Mouse (Mus musculus) gastrocnemius, adult 18-20 months (tissue): Measurements from ENCODE around the gene Rnf130. TPM values are rescaled to one million over a fixed set of nuclear protein-coding genes. Genes with fewer than 3 reads are reported as not detected.

ENCODE experiments used
- DNase-seq: peaks from one replicate; pipeline ENCODE4 v3.0.0; 2021; ENCODE audit warnings: low spot score
- total RNA-seq, 2 experiments: library from RNA; stranded (reverse); gene quantifications; 2 replicates each; pipeline ENCODE4 v1.2.3; 2021

The Rnf130 gene
- total RNA-seq, 2 experiments from 2014 or later, result 47.8 to 53.2 TPM

DNA sequence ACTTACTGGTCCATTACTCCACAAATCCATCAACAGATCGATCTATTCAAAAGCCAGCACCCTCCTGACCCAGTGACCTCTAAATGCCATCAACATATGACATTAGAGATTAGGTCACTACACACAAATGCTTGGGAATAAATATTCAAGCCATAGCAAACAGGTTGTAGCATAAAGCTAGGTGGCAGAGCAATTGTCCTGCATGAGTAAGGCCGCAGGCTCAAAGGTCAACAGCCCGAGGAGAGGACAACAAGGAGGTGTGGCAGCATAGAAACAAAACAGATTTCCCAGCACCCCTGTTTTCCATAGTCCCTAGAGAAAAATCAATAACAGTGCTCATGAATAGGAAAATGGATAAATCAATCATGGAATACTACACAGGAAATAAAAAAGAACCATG, 3.1 kb upstream of the Rnf130 start:
- DNase-seq, result no peak

DNA sequence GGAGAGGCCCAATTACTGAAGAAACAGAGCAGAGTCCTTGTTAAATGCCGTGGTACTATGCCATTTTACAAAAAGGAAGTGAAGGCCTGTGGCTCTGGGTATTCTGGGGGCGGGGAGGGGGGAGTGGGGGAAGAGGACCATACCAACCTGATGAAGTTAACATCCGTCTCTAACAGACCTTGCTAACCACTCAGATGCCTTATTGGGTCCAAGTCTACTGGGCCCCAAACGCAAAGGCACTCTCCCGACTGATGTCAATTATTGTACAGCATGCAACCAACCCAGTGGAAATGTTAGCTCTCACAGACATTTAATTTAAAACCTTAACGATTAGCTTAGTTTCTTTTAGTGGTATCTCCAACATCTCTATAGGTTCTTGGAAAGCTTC, 707 bp upstream of the Rnf130 start:
- DNase-seq, result no peak

DNA sequence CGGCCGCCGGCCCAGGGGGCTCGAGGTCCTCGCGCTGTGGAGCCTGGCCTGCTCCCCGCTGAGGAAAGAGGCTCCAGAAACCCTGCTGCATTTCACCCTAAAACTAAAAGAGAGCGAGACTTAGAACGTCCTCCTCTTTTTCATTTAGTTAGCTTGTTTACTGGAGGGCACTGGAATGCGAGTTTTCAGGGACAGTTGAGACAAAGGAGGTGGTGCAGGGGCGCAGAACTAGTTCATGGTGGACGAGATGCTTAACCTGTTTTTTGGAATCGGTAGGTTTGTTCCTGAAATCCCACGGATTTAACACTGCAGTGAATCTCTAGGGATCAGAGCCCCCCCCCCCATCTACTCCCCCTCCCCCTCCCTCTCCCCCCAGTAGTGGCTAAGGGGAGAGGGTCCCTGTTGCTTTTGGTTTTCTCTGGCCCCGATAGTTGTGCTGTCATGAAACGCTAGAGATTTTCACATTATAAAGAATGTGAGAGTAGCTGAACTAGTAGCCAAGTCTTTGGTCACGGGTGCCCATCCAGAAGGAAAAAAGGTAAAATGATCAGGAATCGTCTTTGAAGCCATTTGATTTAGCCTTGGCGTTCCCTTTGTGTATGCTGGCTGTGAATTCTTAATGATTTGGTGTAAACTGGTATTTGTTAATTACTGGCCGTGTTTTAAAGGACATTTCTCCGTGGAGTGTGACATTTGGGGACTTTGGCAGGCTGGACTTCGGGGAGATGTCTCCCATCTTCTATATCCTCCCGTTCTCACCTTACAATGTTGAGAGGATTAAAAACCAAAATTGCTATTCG, 775 bp downstream of the Rnf130 start:
- no peak for DNase-seq

DNA sequence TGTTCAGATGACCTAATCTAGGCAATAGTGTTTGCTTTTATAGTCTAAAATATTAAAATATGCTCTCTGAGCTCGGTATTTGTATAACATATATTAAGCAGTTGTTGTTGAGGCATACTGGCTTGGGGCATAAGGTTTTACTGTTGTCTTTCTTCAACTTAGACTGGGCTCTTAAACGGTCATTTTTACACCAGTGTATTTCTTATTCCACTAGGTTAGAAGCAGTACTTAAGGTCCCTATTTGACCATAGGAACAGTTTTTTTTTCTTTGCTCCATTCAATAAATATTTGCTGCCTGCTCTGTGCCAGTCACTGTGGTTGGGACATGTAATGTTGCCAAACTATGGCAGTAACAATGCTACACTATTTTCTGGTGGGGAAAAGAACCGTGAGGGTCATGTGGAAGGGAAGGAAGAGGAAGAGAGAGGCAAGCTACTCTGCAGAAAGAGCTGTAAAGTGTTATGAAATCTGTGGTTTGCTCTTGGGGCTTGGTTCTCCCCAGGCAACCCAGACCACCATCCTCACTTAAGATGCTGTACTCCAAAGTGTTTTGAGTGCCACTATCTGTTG, 1.5 kb downstream of the Rnf130 start:
- DNase-seq, result no peak

DNA sequence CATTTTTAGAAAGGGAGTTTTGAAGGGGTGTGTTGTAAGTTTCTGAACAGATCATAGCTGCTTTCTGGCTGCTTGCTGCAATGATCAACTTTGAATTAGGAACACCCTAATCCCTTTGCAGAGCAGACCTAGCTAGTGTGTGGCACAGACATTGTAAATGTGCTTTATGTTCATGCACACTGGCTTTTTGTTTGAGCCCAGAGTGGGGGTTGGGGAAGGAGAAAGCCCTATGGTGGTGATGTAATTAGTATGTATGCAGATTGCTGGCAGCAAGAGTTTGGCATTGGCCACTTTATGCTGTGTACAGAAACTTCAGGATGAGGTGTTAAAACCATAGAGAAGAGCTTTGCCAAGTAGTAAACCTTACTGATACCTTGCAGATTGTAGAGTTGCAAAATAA, 3.3 kb downstream of the Rnf130 start:
- DNase-seq, result no peak

DNA sequence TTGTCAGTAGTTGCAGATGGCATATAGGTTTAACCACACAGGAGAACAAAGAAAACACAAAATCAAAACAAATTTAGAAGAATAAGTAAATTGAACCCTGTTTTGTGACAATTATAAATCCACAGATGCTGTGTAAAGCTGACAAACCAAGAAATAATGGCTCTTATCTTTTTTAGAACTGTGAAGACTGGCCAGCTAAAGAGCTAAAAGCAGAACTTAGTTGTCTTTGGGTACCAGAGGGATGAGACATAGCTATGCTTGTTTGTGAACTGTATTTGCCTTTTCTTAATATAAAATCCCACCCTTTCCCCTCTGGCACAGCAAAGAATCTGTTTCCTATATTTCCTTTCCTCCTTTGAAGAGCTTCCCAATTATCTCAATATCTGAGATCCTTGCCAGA, 9.0 kb downstream of the Rnf130 start:
- DNase-seq, result no peak

DNA sequence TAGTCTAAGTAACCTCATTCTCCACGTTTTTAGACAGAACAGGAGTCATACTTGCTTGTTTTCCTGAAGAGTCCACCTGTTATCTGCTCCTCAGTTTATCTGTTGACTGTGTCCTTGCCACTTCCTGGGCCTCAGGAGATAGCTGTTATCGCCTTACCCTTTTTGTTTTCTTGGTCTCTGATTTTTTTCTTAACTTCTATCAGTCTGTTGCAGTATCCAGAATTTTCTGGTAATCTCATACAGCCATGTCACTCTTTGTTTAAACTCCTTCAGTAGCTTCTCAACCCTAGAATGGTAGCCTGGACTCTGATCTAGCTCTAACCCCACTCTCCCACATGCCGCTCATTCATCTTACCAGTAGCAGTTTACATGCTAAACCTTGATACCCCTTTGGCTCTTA, 10.6 kb downstream of the Rnf130 start:
- DNase-seq, result no peak

DNA sequence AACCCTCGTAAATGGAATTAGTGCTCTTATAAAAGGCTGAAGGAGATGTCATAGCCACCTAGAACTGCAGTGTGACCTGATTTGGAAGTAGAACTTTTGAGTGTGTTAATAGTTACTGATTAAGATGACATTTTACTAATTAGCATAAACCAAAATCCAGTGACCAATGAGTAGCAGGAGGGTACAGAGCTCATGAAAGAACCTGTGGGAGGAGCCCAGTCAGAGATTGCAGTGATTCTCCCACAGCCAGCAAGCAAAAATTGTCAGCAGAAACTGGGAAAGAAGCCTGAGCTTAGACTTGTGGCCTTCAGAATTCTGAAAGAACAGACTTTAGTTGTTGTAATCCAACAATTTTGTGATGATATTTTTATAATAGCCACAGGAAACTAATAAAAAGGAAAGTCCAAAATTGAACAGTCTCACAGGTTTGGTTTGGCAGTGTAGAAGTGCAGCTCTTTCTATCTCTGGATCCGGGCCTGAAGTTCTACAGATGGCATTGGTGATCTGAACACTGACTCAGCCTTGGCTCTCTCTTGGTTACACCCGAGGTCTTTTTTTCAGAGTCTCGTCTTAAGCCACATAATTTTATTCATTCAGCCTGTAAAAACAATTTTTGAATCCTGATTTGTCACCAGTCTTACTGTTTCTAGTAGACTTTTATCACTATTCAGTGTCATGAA, 11.8 kb downstream of the Rnf130 start:
- peak; percentile 10 for DNase-seq

DNA sequence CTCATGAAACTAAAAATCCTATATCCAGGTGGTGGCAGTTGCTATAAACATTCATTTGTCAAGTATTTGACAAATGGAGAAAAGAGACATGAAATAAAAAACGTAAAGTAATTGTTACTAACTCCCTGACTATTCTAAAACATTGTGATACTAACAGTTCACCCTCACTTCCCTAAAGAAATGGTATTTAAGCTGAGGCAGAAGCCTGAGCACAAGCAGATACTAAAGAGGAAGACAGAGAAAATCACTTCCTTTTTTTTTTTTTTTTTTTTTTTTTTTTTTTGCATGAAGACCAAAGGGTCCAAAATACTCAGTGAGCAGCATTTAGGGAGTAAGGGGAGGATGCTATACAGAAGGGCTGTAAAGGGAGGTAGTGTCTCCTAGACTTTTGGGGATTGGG, 13.6 kb downstream of the Rnf130 start:
- DNase-seq, result no peak

DNA sequence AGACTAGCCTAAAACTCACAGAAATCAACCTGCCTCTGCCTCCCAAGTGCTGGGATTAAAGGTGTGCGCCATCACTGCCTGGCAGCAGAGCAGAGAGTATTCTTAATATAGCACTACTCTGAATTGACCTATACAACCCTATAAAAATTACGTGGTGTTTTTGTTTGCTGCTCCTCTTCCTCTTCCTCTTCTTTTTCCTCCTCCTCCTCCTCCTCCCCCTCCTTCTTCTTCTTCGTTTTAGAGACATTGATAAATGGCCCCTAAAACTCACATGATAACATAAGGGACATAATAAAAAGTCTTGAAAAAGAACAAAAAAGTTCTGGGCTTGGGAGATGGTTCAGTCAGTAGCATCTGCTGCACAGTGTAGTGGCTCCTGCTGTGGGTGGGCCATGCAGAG, 16.0 kb downstream of the Rnf130 start:
- DNase-seq, result no peak

DNA sequence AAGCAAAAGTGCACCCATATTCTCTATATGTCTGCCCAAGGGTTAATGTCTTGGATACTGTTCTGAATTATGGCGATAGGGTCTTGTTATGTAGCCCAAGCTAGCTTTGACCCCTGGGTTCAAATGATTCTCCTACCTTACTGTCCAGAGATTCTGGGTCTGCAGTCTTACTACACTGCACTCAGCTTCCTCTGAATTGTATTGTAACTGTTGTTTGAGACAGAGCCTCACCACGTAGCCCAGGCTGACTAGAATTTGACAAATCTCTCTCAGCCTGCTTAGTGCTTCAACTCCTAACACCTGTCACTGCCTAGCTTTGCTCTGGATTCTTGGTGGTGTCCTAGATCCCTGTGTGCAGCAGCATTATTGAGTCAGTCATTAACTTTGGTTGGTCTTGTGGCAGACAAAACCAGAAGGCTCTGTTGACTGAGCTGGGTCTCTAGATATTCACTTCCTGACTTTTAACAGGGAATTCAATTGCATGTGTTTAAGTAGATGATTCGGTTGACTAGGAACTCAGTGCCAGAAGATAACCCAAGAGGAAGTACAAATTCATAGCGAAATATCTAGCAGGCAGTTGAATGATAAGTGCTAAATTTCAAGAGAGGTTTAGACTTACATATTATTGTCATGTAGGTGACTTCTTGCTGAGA, 17.3 kb downstream of the Rnf130 start:
- DNase-seq, result no peak

DNA sequence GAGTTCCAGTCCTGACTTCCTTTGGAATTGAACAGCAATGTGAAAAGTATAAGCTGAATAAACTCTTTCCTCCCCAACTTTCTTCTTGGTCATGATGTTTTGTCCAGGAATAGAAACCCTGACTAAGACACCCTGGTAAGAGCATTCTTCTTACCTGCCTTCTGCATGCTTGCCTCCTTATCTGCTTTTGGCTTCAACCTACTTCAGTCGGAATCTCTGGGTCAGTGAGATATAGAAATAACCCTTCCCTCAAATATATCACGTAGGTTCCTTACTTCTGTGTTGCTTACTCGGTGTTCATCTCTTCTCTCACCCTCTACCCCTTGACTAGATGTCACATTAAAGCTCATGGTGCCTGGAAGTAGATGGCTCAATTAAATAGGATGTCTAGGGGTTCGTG, 19.3 kb downstream of the Rnf130 start:
- DNase-seq, result no peak

DNA sequence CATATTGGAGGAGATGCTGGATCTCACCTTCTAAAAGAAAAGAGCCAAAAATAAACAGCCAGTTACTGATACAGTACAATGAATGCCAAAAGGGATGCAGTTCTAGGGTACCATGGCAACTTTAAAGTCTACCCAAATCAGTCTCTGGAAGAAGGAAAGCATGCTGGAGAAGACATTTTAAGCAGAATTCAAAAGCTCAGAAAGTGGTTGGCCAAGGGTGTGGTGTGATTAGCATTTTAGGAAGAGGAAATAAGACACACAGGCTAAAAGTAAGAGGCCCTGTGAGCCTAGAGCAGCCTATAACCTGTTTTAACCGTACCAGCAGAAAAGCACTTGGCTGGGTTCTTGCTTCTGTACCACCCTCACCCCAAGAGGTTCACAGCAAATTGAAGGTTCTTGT, 22.5 kb downstream of the Rnf130 start:
- DNase-seq, result no peak

DNA sequence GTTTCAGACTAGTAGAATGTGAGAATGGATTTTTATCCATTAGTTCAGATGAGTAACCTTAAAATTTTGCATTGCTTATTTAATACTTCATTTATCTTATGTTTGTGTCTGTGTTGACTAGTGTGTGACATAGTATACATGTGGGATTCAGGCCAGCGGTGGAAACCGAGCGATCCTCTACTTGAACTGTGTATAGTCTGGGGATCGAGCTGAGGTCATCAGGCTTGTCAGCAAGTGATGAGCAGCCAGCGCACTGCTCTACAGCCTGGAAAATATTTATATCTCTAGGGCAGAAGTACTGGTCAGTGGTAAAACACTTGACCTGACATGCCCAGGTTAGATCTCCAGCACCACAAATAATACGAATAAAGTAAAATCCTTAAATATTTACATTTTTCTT, 23.0 kb downstream of the Rnf130 start:
- DNase-seq, result no peak

DNA sequence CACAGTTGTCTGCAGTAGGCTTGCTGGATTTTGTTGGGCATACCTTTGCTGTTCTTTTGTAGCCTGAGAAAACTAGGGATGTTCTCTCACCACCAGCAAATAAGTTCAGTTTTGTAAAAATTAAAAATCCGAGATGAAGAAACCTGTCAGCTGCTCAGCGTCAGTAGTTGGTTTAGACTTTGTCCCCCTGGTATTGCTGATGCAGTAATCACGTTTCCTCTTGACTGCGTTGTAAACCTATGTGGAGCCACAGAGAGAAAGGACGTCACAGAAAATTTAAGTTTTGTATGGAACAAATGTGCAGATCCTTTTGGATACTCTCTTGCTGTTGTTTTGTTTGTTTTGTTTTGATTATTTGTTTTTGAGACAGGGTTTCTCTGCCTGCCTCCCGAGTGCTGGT, 25.2 kb downstream of the Rnf130 start:
- no peak for DNase-seq

DNA sequence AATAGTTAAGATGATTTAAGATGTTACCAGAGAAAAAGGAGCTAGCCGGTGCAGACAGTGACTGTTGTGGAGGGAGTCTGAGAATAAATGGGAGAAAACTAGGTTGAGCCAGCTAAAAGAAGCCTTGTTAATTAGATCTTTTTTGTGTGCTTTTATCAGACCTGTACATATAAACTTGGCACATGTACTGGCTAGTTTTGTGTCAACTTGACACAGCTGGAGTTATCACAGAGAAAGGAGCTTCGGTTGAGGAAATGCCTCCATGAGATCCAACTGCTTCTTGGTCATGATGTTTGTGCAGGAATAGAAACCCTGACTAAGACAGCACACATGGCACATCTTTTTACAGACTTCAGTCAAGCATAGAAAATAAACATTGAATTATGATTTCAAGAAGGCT, 32.6 kb downstream of the Rnf130 start:
- no peak for DNase-seq

DNA sequence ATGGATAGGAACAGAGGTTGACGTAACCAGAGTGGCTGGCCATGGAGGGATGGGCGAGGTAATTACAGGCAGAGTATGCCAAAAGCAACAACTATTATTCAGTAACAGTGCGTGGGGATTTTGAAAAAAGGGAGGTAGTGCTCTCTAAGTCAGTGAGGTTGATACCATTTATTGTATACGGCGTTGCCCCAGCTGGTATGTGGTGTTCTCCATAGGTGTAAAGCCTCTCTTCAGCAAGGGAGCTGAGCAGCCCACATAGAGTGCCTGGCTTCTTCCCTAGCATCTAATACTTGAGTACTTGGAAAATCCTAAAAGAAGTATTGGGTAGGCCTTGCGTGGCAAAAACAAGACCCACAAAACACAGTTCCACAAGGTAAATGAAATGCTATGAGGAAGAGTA, 33.1 kb downstream of the Rnf130 start:
- no peak for DNase-seq

DNA sequence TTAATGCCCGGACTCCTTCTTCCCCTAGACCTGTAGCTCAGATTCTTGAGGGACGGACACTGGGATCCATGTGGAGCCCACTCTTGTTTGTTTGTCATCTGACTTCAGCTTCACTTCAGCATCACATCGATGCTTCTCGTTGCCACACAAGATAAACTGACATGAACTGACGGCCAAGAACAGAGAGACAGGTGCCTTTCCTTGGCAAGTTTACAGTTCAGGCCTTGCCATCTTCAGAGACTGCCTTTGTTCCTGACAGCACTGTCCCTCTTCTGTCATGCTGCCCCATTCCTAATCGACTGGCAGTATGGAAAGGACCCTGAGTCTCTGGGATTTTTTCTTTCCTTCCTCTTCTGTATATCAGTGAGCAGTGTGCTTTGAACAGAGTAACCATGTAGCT, 33.9 kb downstream of the Rnf130 start:
- no peak for DNase-seq

DNA sequence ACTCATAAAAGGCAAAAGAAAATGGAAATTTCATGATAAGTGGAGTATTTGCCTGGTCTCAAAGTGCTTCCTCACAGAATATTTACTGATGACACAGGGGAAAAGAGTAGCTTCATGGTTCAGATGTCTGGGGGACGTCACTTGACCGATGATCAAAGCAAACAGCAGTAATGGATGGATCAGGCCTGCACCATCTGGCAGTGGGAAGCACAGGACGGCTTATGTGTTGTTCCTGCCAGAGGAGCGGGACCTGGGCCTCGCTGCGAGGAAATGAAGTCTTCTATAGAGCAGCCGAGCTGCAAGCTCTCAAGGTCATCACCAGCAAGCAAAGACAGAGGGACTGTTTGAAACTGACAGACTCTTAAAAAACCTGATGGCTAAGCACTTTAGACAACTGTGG, 37.0 kb downstream of the Rnf130 start:
- no peak for DNase-seq

DNA sequence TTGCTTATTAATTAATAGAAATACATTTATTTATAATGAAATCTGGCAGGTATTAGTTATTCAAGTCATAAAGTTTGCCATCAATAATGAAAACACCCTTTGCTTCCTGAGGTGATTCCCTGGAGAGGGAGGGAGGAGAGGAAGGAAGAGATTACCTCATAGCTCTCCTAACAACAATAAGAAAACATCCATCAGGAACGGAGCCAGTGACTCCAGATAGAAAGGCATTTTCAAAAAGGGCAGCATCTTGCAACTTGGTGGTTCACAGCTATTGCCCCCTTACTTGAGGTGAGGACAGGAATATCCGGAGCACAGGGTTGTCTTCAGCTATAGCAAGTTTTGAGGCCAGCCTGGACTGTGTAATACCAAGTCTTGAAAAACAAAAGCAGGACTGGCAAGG, 40.9 kb downstream of the Rnf130 start:
- DNase-seq, result no peak

DNA sequence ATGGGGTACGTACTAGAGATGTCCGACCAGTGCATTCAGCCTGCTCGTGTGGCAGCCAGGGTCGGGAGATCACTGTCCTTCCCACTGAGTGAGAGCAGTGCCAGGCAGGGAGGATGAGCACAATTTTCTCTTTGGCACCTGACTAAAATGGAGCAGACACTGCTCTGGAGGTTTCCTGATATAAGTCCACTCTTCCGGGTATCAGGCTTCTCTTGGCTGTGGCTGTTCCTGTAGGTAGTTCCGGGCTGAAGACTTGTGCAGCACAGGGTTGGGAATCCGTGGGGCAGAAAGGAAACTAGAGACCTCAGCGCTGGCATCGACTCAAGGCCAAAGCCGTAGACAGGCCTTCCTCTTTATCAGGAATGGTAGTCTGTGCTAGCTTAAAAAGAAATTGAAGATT, 48.7 kb downstream of the Rnf130 start:
- DNase-seq, result peak; percentile 6

DNA sequence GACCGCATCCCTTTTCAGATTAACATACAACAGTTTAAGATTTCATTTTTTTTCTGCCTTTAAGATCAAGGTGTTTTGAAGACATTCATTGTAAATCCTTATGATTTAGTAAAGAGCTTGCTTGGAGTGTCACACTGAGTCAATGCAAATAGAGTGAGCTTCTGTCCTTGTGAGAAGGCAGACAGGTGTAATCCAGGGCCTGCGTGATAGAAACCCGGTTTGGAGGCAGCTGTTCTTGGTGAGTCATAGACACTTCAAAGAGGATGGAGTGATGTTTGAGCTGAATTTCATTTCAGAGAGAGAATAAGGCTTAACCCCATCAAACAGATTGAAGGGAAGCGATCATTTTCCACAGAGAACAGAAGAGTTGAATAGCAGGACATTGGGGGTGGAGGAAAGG, 51.6 kb downstream of the Rnf130 start:
- no peak for DNase-seq
